Mouse (Mus musculus) heart, postnatal 36 days (tissue): ENCODE data around the gene Cbfa2t2. TPM values are rescaled to one million over a fixed set of nuclear protein-coding genes. Genes with fewer than 3 reads are reported as not detected.
A peak's percentile ranks its signal among the peaks of the same experiment; 100 is the strongest.

Source experiments
- DNase-seq, 2 experiments: peaks; one replicate each; pipeline ENCODE4 v3.0.0; 2021 to 2022
- intact Hi-C: fragments of 180-260 bp; cut with DNase I; formaldehyde crosslinking; loops from one replicate; pipeline ENCODE4 v1.15.1; 2025
- total RNA-seq, 2 experiments: library from RNA; stranded (reverse); gene quantifications; 2 replicates each; pipeline ENCODE4 v1.2.3; 2021

The Cbfa2t2 gene
- total RNA-seq, 2 experiments from 2014 or later: 13.7 to 15.9 TPM

DNA sequence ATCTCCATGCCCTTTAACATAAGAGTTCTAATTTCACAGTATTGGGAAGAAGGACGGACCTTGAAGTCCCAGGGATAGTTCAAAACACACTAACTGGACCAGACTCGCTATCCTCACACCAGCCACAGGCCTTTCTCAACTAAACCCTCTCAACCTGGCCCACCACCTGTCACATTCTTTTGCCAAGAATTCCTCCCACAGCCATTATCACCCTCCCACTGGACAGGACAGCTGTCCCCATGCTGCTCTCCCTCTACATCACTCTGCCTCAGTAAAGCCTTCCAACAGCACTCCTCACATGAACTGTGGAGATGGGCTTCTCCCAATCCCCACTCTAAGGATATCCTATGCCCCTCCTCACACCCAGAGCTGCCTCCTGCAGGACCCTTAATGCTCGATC, 129.3 kb downstream of the Cbfa2t2 start:
- no peak for DNase-seq
- intact Hi-C loops: no loop called here

DNA sequence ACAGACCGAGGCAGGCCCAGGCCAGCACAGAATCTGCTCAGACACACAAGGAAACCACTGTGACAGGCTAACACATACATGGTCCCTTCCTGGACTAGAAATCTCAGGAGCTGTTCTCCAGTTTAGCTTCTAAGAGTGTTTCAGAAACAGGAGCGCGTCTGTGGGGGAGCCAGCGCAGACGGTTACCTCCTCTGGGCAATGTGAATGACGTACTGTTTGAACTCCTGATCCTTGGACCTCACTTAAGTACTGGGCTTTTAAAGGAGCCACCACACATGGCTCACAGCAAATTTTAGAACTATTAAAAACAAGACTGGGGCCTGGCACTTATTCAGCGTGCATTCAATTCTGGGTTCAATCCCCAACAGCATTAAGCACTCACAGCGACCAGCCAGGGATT, 130.4 kb downstream of the Cbfa2t2 start:
- intact Hi-C loops: no loop called here
- no peak for DNase-seq

DNA sequence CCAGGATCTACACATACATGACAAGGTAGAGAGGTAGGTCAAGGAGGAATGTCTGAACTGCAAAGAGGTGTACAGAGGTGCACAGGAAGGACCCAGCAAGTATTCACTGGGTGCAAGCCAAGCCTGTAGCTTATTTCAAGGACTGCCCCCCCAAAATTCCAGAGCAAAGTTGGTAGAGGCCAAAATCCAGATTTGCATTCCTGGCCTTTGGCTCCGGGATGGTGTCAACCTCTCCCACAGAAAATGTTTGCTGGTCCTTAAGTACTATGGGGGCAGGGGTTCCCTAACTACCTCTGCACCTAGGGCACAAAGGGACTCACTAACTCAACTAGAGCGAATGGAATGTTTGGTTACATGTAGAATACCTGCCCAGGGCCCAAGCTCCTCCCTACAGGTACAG, 131.5 kb downstream of the Cbfa2t2 start:
- DNase-seq: no peak

DNA sequence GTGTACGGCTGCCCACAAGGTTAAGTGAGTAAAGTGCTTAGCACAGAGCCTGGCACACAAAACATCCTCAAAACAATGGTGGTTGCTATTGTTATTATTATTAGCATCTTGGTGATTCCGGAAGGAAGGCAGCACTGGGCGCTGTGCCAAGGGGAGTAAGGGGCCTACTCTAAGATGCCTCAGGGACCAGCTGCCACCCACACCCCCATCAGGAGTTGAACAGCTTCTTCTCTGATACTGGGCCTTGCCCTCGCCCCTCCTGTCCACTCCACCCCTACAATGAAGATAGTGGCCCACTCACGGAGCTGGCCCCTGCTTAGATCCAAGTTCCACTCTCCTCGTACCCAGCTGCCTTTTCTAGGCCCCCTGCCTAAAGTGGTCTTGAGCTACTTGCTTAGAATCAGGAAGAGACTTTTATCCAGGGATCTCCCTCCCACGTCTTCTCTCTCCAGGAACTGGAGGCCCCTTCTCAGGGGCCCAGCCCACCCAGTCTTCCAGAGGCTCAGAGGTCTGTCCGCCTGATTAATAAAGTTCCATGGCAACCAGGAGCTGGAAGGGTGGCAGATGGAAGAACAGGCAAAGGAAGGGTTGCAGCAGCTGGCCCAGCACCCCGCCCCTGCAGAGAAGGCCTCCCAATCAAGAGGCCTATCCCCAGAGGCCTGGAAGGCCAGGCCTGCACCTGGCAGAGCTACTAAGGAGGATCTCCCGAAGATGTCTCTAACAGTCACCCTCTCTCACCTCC, 132.2 kb downstream of the Cbfa2t2 start:
- intact Hi-C loops: no loop called here
- peak in 1 of 2 experiments; percentile 42 for DNase-seq

More for the DNA sequence above, 131.5 kb downstream of the Cbfa2t2 start:
- intact Hi-C loops: no loop called here

DNA sequence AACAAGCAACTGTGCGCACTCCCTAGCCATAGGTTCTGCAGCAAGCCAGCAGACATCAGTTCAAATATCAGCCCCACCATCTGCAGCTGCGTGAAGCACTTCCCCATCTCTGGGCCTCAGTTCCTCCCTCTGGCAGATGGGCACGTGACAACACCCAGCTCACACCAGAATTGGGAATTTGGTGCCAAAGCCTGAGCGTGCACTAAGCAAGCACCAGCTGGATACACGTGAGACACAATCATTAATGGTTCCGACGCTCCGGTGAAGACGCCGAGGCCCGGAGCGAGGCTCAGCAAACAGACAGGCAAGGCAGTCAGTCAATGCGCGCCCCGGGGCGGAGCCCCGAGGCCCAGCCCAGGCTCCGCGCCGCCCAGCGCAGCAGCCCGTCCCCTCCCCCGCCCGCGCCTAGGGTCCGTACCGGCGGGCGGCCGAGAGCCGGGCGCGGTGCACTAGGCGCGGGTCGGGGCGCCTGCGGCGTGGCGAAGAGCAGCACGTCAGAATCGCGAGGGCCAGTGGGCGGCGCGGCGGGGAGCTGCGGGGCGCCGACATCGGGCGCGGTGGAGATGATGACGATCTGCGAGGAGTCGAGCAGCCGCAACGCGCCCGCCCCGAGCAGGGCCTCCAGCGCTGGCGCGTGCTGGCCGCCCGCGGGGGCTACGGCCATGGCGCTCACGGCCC, 132.9 kb downstream of the Cbfa2t2 start:
- peak; percentile 39 to 64 for DNase-seq
- intact Hi-C loops: no loop called here

DNA sequence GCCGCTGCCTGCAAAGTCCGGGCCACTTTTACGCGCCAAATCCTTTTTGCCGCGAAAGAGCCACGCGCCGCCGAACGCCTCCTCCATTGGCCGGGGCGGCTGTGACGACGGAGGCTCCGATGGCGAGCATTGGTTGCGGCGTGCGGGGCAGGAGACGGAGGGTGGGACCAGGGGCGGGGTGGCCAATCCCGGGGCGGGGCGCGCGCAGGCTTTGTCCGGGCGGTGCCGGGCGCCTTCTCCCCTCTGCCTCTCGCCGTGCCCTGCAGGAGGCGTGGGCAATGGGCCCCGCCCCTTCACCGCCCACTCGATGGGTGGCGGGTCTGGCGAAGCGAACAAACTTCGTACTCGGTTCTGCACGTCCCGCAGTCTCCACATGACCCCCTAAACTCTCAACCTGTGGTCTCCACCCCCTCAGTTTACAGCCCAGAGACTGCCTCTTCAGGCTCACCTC, 133.6 kb downstream of the Cbfa2t2 start, which contains the start of gene E2f1:
Gene E2f1 (minus strand): TSS at position 57 of the 451 bp plus-strand sequence.
- intact Hi-C loops: no loop called here

DNA sequence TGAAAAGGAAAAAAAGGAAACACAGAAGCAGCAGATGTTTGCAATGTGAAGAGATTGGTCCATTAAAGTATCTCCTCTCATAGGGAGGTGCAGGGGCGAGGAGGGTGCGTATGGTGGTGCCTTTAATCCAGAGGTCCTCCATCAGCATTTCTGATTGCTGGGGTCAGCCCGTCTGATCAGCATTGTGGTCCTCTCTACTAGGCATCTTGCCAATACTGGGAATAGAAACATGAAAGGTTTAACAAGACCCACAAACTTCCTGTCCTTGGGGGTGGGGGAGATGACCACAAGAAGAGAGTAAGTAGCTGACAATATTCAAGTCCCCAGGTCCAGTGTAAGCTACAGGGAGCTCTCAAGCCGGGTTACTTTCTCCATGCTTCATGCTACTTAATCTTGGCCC, 134.4 kb downstream of the Cbfa2t2 start:
- intact Hi-C loops: no loop called here
- no peak for DNase-seq

More for the DNA sequence above, 133.6 kb downstream of the Cbfa2t2 start, which contains the start of gene E2f1:
- DNase-seq: peak; percentile 90 to 91

DNA sequence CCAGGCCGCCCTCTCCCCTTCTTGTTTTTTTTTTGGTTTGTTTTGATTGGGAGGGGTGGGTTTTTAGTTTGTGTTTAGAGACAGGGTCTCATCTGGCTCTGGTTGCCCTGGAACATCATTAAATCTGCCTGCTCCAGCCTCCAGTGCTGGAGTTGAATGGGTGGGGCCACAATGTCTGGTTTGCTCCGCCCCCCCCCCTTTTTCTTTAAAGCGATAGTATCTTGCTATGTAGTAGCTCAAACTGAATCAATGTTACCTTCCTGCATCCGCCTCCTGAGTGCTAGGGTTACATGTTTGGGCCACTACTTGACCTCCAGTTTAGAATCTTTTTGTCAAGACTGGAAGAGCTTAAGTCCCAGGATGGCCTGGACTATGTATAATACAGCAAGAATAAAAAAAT, 135.0 kb downstream of the Cbfa2t2 start:
- intact Hi-C loops: no loop called here
- no peak for DNase-seq

DNA sequence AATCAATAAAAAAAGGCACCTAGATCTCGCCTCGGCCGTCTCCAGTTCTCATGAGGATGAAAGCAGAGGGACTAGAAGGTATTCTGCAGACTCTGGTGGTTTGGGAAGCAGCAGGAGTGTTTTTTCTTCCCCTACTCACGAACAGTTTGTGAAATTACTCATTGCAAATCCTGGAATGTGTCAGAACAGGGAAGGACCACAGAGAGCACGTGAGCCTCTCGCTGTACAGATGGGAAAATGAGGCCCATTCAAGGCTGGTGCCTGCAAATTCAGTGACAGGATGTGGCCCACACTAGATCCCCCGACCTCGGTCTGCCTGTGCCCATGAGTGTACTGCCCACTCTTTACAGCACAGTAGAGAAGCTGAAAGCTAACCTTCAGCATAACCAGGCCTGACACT, 135.7 kb downstream of the Cbfa2t2 start:
- intact Hi-C loops: no loop called here
- DNase-seq: no peak

DNA sequence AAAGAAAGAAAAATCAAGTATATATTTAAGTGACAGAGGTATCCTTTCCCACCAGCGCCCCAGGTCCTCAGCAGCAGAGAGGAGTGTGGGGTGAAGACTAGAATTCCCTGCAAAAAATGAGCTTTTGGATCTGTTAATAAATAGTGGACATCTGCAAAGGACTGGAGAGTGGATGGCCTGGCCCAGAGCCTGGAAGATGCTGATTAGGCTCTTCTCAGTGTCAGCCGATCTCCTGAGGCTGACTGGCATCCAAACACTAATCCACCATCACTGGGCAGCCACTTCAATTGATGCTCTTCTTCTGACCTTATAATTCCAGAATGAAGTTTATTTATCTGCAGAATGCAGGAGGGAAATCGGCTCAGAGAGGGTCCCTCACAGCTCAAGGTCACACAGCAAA, 136.7 kb downstream of the Cbfa2t2 start:
- DNase-seq: no peak
- intact Hi-C loops: no loop called here

DNA sequence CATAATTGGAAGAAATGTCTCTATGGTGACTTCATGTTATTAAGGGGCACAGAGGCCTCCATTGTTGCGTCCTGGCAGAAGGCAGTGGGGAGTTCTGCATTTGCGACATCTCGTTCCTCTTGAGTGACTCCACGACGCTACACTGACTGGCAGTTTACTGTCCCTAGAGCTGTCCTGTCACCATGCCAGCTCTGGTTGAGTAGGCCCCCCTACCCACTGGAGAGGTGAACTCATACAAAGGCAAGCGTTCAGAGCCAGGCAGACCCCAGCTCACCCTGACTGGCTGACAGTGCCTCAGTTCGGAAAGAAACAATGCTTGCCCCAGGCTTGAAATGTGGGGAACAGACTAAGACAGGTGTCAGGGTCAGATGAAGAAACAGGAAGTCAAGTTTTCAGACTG, 138.0 kb downstream of the Cbfa2t2 start:
- no peak for DNase-seq
- intact Hi-C loops: no loop called here

DNA sequence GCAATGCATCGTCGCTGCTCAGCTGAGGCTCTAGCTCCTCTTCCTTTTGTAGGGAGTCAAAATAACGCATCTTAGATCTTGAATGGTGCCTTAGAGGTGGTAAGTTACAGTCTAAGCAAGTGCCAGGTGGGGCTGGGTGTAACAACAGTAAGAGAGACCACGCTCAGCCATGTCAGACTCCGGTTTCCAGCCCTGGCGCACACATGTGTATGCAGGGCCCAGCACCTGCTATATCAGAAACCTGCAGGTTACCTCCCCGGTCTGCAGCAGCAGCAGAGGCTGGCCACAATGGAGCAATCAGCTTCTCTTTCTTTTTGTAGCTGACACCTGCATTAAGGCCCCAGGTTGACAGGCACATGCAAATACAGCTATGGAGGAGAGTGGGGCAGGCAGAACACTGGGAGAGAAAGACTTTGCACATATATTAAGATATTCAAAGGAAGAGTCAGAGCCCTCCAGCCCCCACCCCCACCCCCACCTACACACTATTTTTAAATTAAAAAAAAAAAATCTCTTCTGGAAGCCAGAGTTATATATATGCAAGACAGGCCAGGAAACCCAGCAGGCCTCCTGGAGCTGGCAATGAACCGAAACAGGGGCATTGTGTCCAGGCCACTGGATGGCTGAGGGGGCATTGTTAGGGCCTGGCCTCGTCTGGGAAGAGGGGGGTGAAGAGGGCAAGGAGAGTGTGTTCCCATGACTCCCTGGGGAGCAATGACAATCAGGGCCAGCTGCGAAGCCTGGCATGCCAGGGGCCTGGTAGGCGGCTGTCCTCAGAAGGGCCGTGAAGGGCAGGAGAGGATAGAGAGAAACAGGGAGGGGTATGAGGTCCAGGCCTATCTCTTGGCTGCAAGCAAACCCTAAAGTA, 140.8 kb downstream of the Cbfa2t2 start:
- DNase-seq: no peak
- intact Hi-C loops: no loop called here

DNA sequence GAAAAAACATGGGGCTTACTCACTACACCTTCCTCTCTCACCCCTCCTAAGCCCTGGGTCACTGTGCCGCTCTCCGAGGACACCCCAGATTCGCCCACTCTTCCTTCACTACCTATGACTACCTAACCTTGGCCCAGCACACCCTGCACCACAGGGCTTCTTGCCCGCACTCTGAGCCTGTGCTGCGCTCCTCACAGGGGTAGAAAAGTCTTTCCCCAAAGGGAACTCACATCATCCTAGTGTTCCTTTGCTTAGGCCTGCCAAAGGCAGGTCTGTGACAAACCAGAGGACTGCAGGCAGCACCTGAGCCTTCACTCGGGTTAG, 141.4 kb downstream of the Cbfa2t2 start:
- DNase-seq: no peak
- intact Hi-C loops: no loop called here

DNA sequence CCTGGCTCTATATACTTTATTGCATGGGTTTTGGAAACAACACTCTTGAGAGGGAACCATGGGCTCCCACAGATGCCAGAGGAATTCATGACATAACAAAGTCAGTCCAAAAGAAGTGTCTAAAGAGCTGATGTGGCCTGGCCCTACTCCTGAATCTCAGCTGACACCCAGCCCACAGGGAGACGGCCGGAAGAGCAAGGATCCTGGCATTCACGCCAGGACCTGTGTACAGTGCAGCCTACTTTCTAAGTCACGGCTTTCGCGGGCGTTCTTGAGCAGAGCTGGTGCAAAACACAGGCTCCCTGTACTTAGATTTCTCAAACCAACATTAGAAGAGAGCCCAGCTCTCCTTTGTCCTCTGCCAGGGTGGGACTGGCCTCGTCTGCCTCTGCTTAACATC, 144.3 kb downstream of the Cbfa2t2 start:
- peak; percentile 32 to 46 for DNase-seq
- intact Hi-C loops: no loop called here

DNA sequence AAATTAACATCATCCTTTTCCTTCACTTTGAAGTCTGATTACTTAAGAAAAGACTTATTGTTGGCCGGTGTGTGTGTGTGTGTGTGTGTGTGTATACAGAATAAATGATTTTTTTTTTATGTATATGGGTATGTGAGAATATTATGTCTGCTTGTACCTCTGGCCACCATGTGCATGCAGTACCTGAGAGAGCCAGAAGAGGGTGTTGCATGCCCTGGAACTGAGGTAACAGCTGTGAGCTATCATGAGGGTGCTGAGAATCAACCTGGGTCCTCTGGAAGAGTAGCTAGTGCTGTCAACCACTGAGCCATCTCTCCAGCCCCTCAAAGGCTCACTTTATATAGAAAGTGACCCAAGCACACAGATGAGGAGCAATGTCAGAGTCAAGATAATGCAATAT, 145.1 kb downstream of the Cbfa2t2 start:
- intact Hi-C loops: no loop called here

DNA sequence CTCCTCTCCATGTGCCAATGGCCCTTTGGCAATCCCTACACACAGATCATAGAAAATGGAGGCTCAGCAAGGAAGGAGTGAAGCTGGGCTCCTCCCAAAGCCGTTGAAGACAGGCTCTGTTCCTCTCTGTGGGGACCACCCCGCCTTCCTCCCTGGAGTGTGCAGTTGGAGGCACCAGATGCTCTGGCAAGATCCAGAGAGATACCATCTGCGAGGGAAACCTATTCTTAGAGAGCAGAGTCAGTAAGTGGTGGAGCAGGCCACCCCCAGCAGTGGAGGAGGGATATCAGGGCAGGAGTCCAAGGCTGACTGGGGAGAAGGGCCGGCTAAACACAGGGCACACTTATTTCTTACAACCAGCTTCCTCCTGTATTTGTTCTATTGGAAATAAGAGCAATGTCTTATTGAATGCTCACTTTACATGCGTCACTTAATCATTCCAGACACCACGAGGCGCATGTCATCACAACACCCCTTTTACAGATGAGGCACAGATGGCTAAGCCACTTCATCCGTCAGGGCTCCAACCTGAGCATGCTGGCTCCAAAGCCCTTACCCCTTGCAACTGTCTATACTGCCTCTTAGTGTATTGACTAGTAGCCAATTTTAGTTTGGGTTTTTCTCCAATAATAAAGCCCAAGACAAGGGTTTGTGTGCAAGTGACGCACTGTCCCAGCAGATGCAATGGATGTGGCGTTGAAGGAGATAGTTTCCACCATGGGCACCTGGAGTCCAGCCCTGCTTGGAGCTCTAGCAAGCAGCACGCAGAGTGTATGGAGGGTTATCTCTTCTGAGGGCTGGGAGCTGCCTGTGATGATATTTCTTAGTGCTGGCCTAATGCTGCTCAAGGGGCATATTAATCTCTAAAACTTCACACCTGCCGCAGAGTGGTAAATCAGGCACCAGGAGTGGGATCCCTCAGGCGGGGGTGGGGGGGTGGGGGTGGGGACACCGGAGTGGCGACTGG, 147.9 kb downstream of the Cbfa2t2 start:
- intact Hi-C loops: no loop called here
- DNase-seq: no peak

More for the DNA sequence above, 145.1 kb downstream of the Cbfa2t2 start:
- no peak for DNase-seq

DNA sequence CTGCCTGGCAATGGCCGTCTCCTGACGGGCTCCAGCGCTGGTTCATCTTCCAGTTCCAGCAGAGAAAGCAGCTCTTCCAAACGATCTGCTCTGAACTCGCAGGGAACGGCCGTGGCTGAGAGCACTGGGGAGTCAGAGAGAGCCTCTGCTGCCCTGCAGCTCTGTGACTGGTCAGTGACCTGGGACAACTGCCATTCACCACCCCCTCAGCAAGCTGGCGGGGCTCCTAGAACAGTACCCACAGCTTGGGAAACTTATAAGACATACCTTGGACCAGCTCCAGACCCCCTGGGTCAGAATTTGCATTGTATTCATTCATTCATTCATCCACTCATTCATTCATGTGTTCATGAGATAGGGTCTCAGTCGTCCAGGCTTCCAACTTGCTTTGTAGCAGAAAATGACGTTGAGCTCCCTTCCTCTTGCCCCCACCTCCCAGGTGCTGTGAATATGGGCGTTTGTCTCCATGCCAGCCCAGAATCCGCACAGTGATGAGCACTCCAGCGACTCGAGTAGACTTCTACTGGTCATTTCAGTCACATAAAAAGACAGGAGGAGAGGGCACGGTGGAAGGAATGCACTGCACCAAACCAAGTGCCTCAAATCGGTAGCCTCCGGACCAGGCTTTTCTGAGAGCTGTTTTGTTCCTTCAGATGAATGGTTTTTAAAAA, 148.8 kb downstream of the Cbfa2t2 start:
- intact Hi-C loops: no loop called here

DNA sequence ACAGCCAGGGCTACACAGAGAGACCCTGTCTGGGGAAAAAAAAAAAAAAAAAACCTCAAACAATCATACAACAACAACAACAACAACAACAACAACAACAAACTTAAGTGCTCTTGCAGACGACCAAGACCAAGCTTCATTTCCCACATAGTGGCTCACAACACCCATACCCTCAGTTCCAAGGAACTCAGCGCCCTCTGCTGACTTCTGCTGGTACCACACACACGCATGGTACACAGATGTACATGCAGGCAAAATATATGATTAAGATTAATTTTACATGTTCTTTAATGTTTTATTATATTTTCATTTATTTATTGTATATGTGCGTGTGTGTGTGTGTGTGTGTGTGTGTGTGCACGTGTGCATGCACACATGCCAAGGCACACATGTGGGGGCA, 150.1 kb downstream of the Cbfa2t2 start:
- intact Hi-C loops: no loop called here
- peak in 1 of 2 experiments; percentile 39 for DNase-seq

More for the DNA sequence above, 148.8 kb downstream of the Cbfa2t2 start:
- no peak for DNase-seq
